Mouse (Mus musculus): ENCODE measurements around the gene Nipal3.

- no peak for TF ChIP-seq CTCF (IDR thresholded peaks at IDR 0.05; ENCODE audit: extremely low read depth, insufficient read depth, insufficient read length, insufficient replicate concordance)
- TF ChIP-seq POLR2A (IDR thresholded peaks at IDR 0.05; ENCODE audit: low read depth, low read length), result no peak
These were observed 43.4 kb downstream of the Nipal3 start for GRCm38 (mm10) chr4:135451360-135452015.

All from spleen, adult 2 months (tissue).